Mouse (Mus musculus) forebrain, embryonic 15.5 days (tissue): ENCODE data around the gene Ttyh3. TPM values are rescaled to one million over a fixed set of nuclear protein-coding genes. Genes with fewer than 3 reads are reported as not detected.

Source experiments
- ATAC-seq: fragments of 200-750 bp; cut with Nextera tagmentation; replicated peaks from 2 replicates; pipeline ENCODE4 v1.8.0; 2017; ENCODE audit warnings: mild to moderate bottlenecking, moderate TSS enrichment, moderate library complexity
- H3K27ac ChIP-seq: fragments of 300-500 bp; sonication (generic); replicated peaks from 2 replicates; pipeline ENCODE4 v1.5.1; 2015; ENCODE audit warnings: mild to moderate bottlenecking, inconsistent platforms
- H3K27me3 ChIP-seq: fragments of 300-500 bp; sonication (generic); 2 replicates; pipeline ENCODE4 v1.6.1; 2015; ENCODE audit warnings: inconsistent platforms
- H3K36me3 ChIP-seq: fragments of 300-500 bp; sonication (generic); 2 replicates; pipeline ENCODE4 v1.6.1; 2015; ENCODE audit warnings: mild to moderate bottlenecking, inconsistent platforms
- H3K4me1 ChIP-seq: fragments of 300-500 bp; sonication (generic); 2 replicates; pipeline ENCODE4 v1.6.1; 2015; ENCODE audit warnings: inconsistent platforms
- H3K4me2 ChIP-seq: fragments of 300-500 bp; sonication (generic); replicated peaks from 2 replicates; pipeline ENCODE4 v1.6.1; 2015; ENCODE audit warnings: mild to moderate bottlenecking, inconsistent platforms
- H3K4me3 ChIP-seq: fragments of 300-500 bp; sonication (generic); 2 replicates; pipeline ENCODE4 v1.5.1; 2015; ENCODE audit warnings: mild to moderate bottlenecking, inconsistent platforms
- H3K9ac ChIP-seq: fragments of 300-500 bp; sonication (generic); replicated peaks from 2 replicates; pipeline ENCODE4 v1.6.1; 2015; ENCODE audit warnings: mild to moderate bottlenecking, inconsistent platforms
- H3K9me3 ChIP-seq: fragments of 300-500 bp; sonication (generic); 2 replicates; pipeline ENCODE4 v1.6.1; 2016; ENCODE audit warnings: inconsistent platforms
- WGBS: fragments of 180-500 bp; shearing (Covaris S2); methylation state at CpG from one replicate; pipeline ENCODE4 v1.1.7; 2015; ENCODE audit warnings: mixed read lengths; 5-methylcytosine and 5-hydroxymethylcytosine counted together
- polyA plus RNA-seq: library from polyadenylated mRNA; unstranded; fragments of >200 nt; fragmentation: Nextera tagmentation; extraction: Ambion mirVana; gene quantifications from 2 replicates; pipeline ENCODE4 v1.2.1, GENCODE M21; 2015

The Ttyh3 gene
- polyA plus RNA-seq, 1 experiment from 2014 or later = 78.9 TPM

DNA sequence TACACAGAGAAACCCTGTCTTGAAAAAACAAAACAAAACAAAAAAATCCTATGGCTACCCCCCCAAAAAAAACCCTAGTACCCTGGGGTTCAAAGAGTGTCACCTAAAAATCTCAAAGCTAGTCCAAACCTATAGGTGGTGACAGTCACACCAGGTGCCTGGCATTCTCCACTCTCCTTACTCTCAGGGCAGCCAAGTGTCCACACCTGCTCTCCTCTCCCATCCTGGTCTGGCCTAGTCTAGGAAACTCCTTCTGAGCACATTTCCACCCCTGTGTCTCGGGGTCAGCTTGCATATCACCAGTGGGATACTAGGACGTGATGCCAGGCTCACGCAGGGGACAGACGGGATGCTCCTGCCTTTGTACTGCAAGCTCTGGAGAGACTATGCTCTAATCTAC is 9.5 kb downstream of the Ttyh3 start:
- Histone ChIP-seq H3K27me3 (no peaks in the 10 kb centered on the region), H3K4me1 (peaks cover 51% of the 10 kb centered on the region), H3K27ac (no peak overlapping the region), H3K9me3 (no peaks in the 10 kb centered on the region), H3K4me3 (no peak overlapping the region), H3K36me3 (peaks cover 39% of the 10 kb centered on the region), H3K4me2 (no peak overlapping the region), H3K9ac (no peak overlapping the region)
- 90% methylated on average over 4 of the region's 4 CpGs for WGBS
- no peak for ATAC-seq

DNA sequence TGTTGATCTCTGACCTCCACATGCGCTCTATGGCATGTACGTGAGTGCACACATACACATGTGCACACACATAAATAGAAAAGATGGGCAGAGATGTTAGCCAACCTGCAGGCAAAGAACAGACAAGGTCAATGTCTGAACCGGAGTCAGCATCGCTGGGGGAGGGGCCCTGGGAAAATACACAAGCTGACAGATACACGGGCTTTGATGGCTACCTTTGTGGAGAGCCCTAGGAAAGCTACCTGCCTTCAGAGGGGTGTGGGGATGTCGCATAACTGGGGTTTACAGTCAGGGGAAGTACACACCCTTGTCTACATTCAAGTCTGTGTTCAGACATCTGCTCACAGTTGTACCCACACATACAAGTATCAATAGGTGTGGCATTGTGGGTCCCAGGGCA is 10.3 kb downstream of the Ttyh3 start:
- Histone ChIP-seq H3K4me2 (no peak overlapping the region), H3K27ac (no peak overlapping the region), H3K36me3 (peaks cover 43% of the 10 kb centered on the region), H3K4me1 (peaks cover 42% of the 10 kb centered on the region), H3K4me3 (no peak overlapping the region), H3K9me3 (no peaks in the 10 kb centered on the region), H3K27me3 (no peaks in the 10 kb centered on the region), H3K9ac (no peak overlapping the region)
- ATAC-seq = no peak
- WGBS = 90% methylated on average over 6 of the region's 6 CpGs

- 92% methylated on average over 3 of the region's 3 CpGs for WGBS
- Histone ChIP-seq H3K4me1 (peaks cover 38% of the 10 kb centered on the region), H3K4me3 (no peak overlapping the region), H3K4me2 (no peak overlapping the region), H3K27me3 (no peaks in the 10 kb centered on the region), H3K9ac (no peak overlapping the region), H3K27ac (no peak overlapping the region), H3K36me3 (peaks cover 47% of the 10 kb centered on the region), H3K9me3 (no peaks in the 10 kb centered on the region)
- ATAC-seq = no peak
Measured at GRCm38 (mm10) chr5:140637989-140638388, 10.8 kb downstream of the Ttyh3 start.

DNA sequence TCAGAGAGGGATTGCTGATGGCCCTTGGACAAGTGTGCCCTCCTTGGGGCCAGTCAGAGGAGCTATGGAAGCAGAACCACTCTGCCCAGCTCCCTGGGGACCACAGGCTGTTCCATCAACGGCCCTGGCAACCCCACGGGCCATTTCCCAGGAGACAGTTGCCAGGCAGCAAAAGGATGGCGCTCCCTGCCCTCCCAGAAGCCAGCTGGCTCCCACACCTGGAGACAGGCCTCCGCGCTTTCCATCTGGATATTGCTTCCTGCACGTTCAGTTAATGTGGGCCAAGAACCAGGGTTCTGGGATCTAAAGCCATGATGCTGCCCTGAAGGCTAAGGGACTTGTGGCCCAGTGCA is 11.8 kb downstream of the Ttyh3 start:
- H3K4me3 ChIP-seq = no peak overlapping the region
- peaks cover 28% of the 10 kb centered on the region for H3K4me1 ChIP-seq
- H3K27ac ChIP-seq = peak overlapping the region; percentile 20
- no peak overlapping the region for H3K4me2 ChIP-seq
- H3K9ac ChIP-seq = no peak overlapping the region
- H3K36me3 ChIP-seq = peaks cover 57% of the 10 kb centered on the region
- no peaks in the 10 kb centered on the region for H3K9me3 ChIP-seq
- 75% methylated on average over 6 of the region's 6 CpGs for WGBS
- no peaks in the 10 kb centered on the region for H3K27me3 ChIP-seq
- ATAC-seq = no peak

DNA sequence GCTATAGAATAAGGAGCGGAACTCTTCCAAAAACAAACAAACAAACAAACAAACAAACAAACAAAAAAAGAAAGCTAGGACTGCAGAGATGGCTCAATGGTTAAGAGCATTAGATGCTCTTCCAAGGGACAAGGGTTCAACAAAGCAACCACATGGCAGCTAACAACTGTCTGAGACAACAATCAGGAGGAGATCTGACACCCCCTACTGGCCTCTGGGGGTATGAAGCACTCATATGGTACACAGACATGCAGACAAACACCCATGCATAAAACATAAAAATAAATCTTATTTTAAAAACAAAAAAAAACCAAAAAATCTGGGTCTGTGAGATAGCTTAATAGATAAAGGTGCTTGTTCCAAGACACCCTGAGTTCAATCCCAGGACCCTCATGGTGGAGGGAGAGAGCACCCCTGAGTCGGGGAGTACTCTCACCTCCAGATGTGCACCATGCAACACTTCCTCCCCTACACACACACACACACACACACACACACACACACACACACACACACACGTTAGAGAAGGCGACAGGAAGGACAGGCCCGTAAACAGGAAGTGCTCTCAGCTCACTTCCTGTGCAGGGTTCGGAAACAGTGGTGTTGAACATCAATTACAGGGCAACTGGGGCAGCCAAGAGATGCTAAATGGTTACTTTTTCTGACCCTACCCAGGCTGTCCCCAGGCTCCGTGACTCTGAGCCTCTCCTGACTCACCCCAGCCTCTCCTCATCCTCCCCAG is 12.3 kb downstream of the Ttyh3 start:
- no peak overlapping the region for H3K9ac ChIP-seq
- no peak overlapping the region for H3K4me3 ChIP-seq
- peaks cover 23% of the 10 kb centered on the region for H3K4me1 ChIP-seq
- peaks cover 62% of the 10 kb centered on the region for H3K36me3 ChIP-seq
- WGBS = 92% methylated on average over 7 of the region's 7 CpGs
- H3K27ac ChIP-seq = peak overlapping the region; percentile 20; the same call in 1 of the 2 replicates
- no peaks in the 10 kb centered on the region for H3K27me3 ChIP-seq
- no peak for ATAC-seq
- no peak overlapping the region for H3K4me2 ChIP-seq
- no peaks in the 10 kb centered on the region for H3K9me3 ChIP-seq

- H3K27ac ChIP-seq = no peak overlapping the region
- peaks cover 76% of the 10 kb centered on the region for H3K36me3 ChIP-seq
- H3K4me3 ChIP-seq = no peak overlapping the region
- H3K9ac ChIP-seq = no peak overlapping the region
- 80% methylated on average over 26 of the region's 26 CpGs for whole genome bisulfite sequencing
- peaks cover 14% of the 10 kb centered on the region for H3K4me1 ChIP-seq
- H3K4me2 ChIP-seq = no peak overlapping the region
- H3K9me3 ChIP-seq = no peaks in the 10 kb centered on the region
- H3K27me3 ChIP-seq = no peaks in the 10 kb centered on the region
- no peak for ATAC-seq
Measured at GRCm38 (mm10) chr5:140634798-140635722, 13.8 kb downstream of the Ttyh3 start.

- no peaks in the 10 kb centered on the region for H3K9me3 ChIP-seq
- no peak overlapping the region for H3K27ac ChIP-seq
- peaks cover 87% of the 10 kb centered on the region for H3K36me3 ChIP-seq
- H3K4me2 ChIP-seq = no peak overlapping the region
- H3K9ac ChIP-seq = no peak overlapping the region
- peaks cover 11% of the 10 kb centered on the region for H3K4me1 ChIP-seq
- ATAC-seq = no peak; the same call in 1 of the 2 replicates
- no peak overlapping the region for H3K4me3 ChIP-seq
- no peaks in the 10 kb centered on the region for H3K27me3 ChIP-seq
- WGBS = 86% methylated on average over 7 of the region's 7 CpGs
Measured at GRCm38 (mm10) chr5:140633432-140633831, 15.4 kb downstream of the Ttyh3 start.

DNA sequence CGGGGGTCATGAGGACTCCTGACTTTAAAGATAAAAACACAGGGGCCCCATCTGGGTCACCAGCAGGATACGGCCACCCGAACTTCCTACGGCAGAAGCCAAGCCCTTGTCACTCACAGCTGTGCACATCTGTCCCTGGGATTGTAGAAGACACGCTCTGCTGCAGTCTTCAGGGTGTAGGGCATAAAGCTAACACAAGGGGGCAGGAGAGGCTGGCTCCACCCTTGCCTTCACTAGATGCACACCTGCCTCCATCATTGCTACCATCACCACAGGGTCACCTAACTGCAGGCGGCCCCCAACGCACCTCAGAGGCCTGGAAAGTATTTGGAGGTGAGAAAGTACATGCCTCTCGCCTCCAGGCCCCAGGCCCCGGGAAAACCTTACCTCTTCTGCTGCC is 19.8 kb downstream of the Ttyh3 start:
- WGBS = 96% methylated on average over 9 of the region's 9 CpGs
- Histone ChIP-seq H3K4me2 (no peak overlapping the region), H3K27ac (no peak overlapping the region), H3K27me3 (no peaks in the 10 kb centered on the region), H3K4me3 (no peak overlapping the region), H3K4me1 (0 out of 2 replicates have a peak, but pooled peaks cover 7% of the 10 kb centered on the region), H3K36me3 (peaks cover 94% of the 10 kb centered on the region), H3K9me3 (no peaks in the 10 kb centered on the region), H3K9ac (no peak overlapping the region)
- no peak for ATAC-seq

DNA sequence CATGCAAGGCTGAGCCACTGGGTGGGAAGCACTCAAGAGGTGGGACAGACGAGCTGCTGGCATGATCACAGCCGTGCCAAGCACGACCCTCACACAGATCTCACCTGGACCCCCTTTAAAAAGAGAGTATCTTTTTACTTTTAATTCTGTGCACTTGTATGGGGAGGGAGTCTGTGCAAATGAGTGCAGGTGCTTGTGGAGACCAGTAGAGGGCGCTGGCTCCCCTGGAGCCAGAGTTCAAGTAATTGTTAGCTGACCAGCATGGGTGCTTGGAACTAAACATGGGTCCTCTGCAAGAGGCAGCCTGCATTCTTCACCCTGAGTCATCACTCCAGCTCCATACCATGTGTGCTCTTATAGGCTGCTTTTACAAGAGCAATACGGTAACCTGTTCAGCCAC is 21.3 kb downstream of the Ttyh3 start:
- no peak overlapping the region for H3K4me2 ChIP-seq
- WGBS = 91% methylated on average over 5 of the region's 5 CpGs
- peaks cover 94% of the 10 kb centered on the region for H3K36me3 ChIP-seq
- H3K27me3 ChIP-seq = no peaks in the 10 kb centered on the region
- no peak for ATAC-seq
- H3K9ac ChIP-seq = no peak overlapping the region
- H3K4me3 ChIP-seq = no peak overlapping the region
- 0 out of 2 replicates have a peak, but pooled peaks cover 7% of the 10 kb centered on the region for H3K4me1 ChIP-seq
- no peaks in the 10 kb centered on the region for H3K9me3 ChIP-seq
- no peak overlapping the region for H3K27ac ChIP-seq

DNA sequence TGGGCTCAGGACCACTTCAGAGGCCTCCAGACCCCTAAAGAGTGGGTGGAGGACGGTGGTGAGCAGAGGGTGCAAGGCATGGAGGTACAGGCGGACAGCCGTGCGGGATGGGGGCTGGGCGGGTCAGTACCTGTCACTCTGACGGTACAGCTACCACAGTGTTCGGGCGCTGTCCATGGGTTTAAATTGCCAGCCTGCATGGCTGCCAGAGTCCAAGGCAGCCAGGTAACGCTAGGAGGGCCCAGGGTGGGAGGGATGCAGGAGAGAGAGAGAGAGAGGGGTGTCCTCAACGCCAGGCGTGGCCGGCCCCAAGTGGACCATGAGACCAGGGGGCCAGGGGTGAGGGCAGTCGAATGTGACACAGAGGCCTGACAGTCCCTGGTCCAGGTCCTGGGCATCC is 23.9 kb downstream of the Ttyh3 start:
- no peak for ATAC-seq
- Histone ChIP-seq H3K4me2 (no peak overlapping the region), H3K27me3 (no peaks in the 10 kb centered on the region), H3K4me1 (peaks cover 14% of the 10 kb centered on the region), H3K9ac (no peak overlapping the region), H3K27ac (no peak overlapping the region), H3K4me3 (no peak overlapping the region), H3K9me3 (no peaks in the 10 kb centered on the region), H3K36me3 (peaks cover 85% of the 10 kb centered on the region)
- WGBS = 91% methylated on average over 12 of the region's 13 CpGs

GRCm38 (mm10) chr5:140624238-140624637 is 24.6 kb downstream of the Ttyh3 start:
- H3K36me3 ChIP-seq = peaks cover 77% of the 10 kb centered on the region
- H3K9me3 ChIP-seq = no peaks in the 10 kb centered on the region
- WGBS = 84% methylated on average over 5 of the region's 5 CpGs
- H3K4me1 ChIP-seq = peaks cover 14% of the 10 kb centered on the region
- no peak overlapping the region for H3K4me3 ChIP-seq
- no peak overlapping the region for H3K9ac ChIP-seq
- no peaks in the 10 kb centered on the region for H3K27me3 ChIP-seq
- no peak for ATAC-seq
- no peak overlapping the region for H3K4me2 ChIP-seq
- no peak overlapping the region for H3K27ac ChIP-seq

- Histone ChIP-seq H3K27ac (no peak overlapping the region), H3K4me1 (peaks cover 14% of the 10 kb centered on the region), H3K27me3 (no peaks in the 10 kb centered on the region), H3K9me3 (no peaks in the 10 kb centered on the region), H3K4me3 (no peak overlapping the region), H3K4me2 (no peak overlapping the region), H3K36me3 (peaks cover 73% of the 10 kb centered on the region), H3K9ac (no peak overlapping the region)
- no peak for ATAC-seq
- 78% methylated on average over 4 of the region's 4 CpGs for WGBS
Measured at GRCm38 (mm10) chr5:140623791-140624190, 25.0 kb downstream of the Ttyh3 start.
